Mouse (Mus musculus): Measurements from ENCODE around the gene Fbp1.

DNA sequence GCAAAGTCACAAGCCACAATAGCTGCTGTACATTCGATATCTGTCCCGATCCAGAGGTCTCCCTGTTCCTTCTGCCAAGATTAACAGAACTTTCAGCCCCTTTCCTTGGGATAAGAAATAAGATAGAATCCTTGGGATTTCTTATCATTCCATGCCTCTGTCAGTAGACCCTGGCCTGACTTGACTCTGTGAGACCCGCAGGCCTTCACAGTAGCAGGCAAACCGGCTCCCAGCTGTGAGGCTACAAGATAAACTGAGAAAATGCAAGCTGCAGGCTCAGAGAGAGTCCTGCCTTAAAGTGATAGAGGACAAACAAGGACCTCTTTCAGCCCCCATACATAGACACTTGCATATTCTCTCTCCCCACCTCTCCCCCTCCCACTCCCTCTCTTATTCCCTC is 54.7 kb downstream of the Fbp1 start:
- TF ChIP-seq GATA1 (IDR thresholded peaks at IDR 0.05; ENCODE audit: borderline replicate concordance, low read length) = no peak
- TF ChIP-seq FLI1 (IDR thresholded peaks at IDR 0.05; ENCODE audit: low read length) = no peak

All from megakaryocyte, embryonic 14.5 days (primary cell).